Mouse (Mus musculus) B cell, adult 2 months (primary cell): ENCODE measurements at regions not wholly inside any gene's neighbourhood (a gene's known extent, or its start where the extent isn't known, plus 50 kb on each side); places are given as distances from the start of the nearest gene placed in this dataset.

Source experiments
- DNase-seq, 2 experiments: peaks; one replicate each; pipeline ENCODE4 v3.0.0; 2022

DNA sequence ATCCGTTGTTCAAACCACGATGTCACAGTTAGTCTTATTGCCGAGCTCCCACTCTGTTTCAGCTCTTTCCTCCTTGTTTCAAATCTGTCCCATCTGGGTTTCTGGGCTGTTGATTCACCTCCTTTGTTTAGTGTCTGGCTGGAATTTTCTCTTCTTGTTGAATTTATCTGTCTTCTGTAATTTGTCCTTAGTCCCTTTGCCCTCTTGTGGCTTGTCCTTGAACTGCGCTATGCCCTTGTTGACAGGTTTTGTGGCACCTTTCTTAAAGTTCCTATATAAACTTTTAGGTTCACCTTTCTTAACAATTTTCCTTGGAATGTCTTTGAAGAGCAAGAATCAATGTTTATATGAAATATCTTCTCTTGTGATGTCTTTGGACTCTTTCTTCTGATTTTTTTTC is 658.2 kb downstream of the Rps29 start:
- no peak for DNase-seq

- no peak for DNase-seq
Observed at GRCm38 (mm10) chr12:68463032-68463431, 696.0 kb downstream of the Rps29 start.

DNA sequence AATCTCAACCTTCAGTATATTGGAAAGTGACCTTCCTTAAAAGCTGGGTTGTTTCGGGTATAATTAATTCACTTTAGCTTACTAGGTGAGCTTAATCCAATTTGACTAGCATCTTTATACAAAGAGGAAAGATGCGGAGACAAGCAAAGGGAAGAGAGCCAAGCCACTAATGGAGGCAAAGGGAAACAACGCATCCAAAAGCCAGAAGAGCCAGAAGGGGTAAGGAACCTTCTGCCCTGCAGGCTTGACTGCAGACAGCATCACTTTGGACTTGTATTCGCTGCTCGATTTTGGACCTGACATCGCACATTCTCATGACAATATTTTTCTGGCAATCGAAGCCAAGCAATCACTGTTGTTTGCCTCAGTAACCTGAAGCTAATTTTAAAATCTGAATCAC is 700.8 kb downstream of the Rps29 start:
- no peak for DNase-seq

DNA sequence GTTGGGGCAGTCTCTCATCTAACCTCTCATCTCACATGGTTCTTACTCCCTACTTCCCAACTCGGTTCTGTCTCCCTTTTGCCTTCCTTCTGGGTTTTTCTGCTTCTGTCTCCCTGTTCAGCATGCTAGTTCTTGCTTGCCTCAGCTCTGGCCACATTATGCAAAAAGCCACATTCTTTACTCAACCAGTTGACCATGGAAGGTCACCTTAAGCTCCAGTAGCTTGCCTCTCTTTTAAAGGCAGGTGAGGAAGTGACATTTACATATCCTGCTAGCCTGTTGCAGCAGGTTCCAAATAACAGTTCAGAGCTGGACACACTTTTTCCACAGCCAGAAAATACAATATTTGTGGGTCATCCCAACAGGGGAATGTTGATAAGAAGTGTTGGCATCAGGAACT is 732.4 kb downstream of the Rps29 start:
- no peak for DNase-seq

DNA sequence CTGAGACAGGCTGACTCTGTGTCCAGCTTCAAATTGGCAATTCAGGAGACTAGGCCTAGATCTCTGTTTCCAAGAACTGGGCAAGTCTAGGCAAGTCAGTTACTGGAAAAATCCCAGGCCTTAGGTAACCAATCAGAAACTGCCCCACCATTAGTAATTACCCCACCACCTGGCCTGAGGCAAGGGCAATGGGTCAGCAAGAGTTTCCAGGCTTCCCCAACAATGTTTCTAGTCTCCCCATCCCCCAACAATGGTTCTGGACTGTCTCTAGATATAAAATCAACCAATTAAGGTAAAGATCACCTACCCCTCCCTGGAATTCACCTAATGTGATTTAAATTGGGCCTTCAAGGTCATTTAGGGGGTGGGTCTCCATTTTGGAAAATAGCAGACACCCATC is 734.0 kb downstream of the Rps29 start:
- no peak for DNase-seq
